Mouse (Mus musculus) heart, embryonic 14.5 days (tissue): Measurements from ENCODE around the gene Auh. TPM values are rescaled to one million over a fixed set of nuclear protein-coding genes. Genes with fewer than 3 reads are reported as not detected.

Source experiments
- ATAC-seq: fragments of 200-750 bp; cut with Nextera tagmentation; 2 replicates; pipeline ENCODE4 v1.8.0; 2017; ENCODE audit warnings: low read depth, moderate TSS enrichment; ENCODE audit not compliant: insufficient number of reproducible peaks, insufficient read depth, low FRiP score
- H3K27ac ChIP-seq, 2 experiments: fragments of 200-500 bp in 1 of 2; fragments of 300-500 bp in 1 of 2; sonication (generic) in 1 of 2; replicated peaks in 1 of 2; 2 replicates each; pipeline ENCODE4 v1.5.1; 2012 to 2014; ENCODE audit warnings: low read depth in 2 of 2, low read length in 2 of 2, control low read depth in 1 of 2, mild to moderate bottlenecking in 1 of 2, mixed read lengths in 1 of 2; ENCODE audit not compliant: control insufficient read depth in 1 of 2, insufficient read depth in 1 of 2
- H3K27me3 ChIP-seq: fragments of 300-500 bp; sonication (generic); 2 replicates; pipeline ENCODE4 v1.6.1; 2014; ENCODE audit warnings: mild to moderate bottlenecking, low read length, control low read depth; ENCODE audit not compliant: control insufficient read depth, insufficient read depth
- H3K36me3 ChIP-seq: fragments of 300-500 bp; sonication (generic); 2 replicates; pipeline ENCODE4 v1.6.1; 2014; ENCODE audit warnings: mild to moderate bottlenecking, control low read depth, low read length, mixed read lengths; ENCODE audit not compliant: control insufficient read depth, insufficient read depth
- H3K4me1 ChIP-seq, 2 experiments: fragments of 200-500 bp in 1 of 2; fragments of 300-500 bp in 1 of 2; sonication (generic) in 1 of 2; 2 replicates each; pipeline ENCODE4 v1.6.1; 2012 to 2014; ENCODE audit warnings: low read length in 2 of 2, control low read depth in 1 of 2, mixed read lengths in 1 of 2; ENCODE audit not compliant: control insufficient read depth in 2 of 2, insufficient read depth in 2 of 2
- H3K4me2 ChIP-seq: fragments of 300-500 bp; sonication (generic); 2 replicates; pipeline ENCODE4 v1.6.1; 2014; ENCODE audit warnings: mild to moderate bottlenecking, low read length
- H3K4me3 ChIP-seq, 2 experiments: fragments of 200-500 bp in 1 of 2; fragments of 300-500 bp in 1 of 2; sonication (generic) in 1 of 2; 2 replicates each; pipeline ENCODE4 v1.5.1; 2012 to 2014; ENCODE audit warnings: low read length in 2 of 2, mild to moderate bottlenecking in 2 of 2, control low read depth in 1 of 2, low read depth in 1 of 2, moderate library complexity in 1 of 2; ENCODE audit not compliant: control insufficient read depth in 1 of 2, insufficient read depth in 1 of 2
- H3K9ac ChIP-seq: fragments of 300-500 bp; sonication (generic); 2 replicates; pipeline ENCODE4 v1.6.1; 2014; ENCODE audit warnings: mild to moderate bottlenecking, low read length
- H3K9me3 ChIP-seq: fragments of 300-500 bp; sonication (generic); 2 replicates; pipeline ENCODE4 v1.6.1; 2016; ENCODE audit warnings: low read length, control low read depth; ENCODE audit not compliant: control insufficient read depth
- WGBS: fragments of 180-500 bp; shearing (Covaris S2); extraction: QIAGEN DNeasy Blood & Tissue Kit; methylation state at CpG from one replicate; pipeline ENCODE4 v1.1.7; 2014; 5-methylcytosine and 5-hydroxymethylcytosine counted together
- polyA plus RNA-seq: library from polyadenylated mRNA; unstranded; fragments of >200 nt; fragmentation: Nextera tagmentation; extraction: Ambion mirVana; gene quantifications from 2 replicates; pipeline ENCODE4 v1.2.1, GENCODE M21; 2014

Gene Auh
- polyA plus RNA-seq, 1 experiment from 2014 or later: 56.4 TPM

DNA sequence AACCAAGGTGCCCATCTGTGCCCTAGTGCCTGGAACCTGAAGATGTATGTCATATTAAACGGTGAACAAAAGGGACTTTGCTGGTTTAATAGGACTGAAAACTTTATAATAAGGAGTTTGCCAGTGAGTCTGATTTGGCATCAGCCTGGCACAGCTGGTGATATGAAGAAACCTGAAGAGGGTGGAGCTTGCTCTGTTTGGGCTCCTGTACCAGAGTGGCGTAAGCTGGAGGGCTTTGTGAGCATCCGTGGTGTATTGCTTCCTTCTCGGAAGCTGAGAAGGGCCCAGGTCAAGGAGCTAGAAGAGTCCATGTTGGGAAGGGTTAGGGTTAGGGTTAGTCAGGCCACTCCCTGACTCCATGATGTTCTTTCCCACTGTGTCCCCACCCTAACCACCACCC lies 135.2 kb downstream of the Auh start:
- no peak for ATAC-seq
- Histone ChIP-seq H3K9me3 (no peaks in the 10 kb centered on the region), H3K4me1 (no peaks in the 10 kb centered on the region), H3K27ac (no peak overlapping the region), H3K36me3 (no peaks in the 10 kb centered on the region), H3K9ac (no peak overlapping the region), H3K27me3 (no peaks in the 10 kb centered on the region), H3K4me2 (no peak overlapping the region), H3K4me3 (no peak overlapping the region)
- 90% methylated on average over 4 of the region's 4 CpGs for WGBS

DNA sequence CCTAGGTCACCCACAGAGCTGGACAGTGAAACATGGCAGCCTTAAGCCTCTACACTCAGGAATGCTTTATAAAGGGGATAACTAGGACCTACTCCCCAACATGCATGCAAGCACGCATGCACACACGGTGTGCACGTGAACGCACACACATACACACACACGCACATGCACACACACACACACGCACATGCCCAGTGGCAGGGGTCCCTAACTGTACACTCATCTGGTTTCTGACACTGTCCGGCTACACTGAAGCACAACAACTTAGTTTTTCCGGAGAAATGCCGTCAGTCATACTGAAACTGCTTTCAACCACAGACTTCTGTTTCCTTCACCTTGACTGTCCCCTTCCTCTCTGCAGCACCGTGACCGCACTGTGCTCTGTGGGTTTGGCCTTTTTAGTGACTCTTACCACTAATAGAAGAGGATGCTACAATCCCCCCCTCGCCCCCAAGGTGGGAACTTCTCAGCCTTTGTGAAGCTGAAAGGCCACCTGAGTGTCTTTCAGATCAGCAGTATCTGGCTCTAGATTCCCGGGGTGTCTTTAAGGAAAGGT lies 136.0 kb downstream of the Auh start:
- 89% methylated on average over 13 of the region's 13 CpGs for WGBS
- Histone ChIP-seq H3K4me2 (no peak overlapping the region), H3K9ac (no peak overlapping the region), H3K36me3 (no peaks in the 10 kb centered on the region), H3K4me3 (no peak overlapping the region), H3K27ac (no peak overlapping the region), H3K9me3 (no peaks in the 10 kb centered on the region), H3K4me1 (no peaks in the 10 kb centered on the region), H3K27me3 (no peaks in the 10 kb centered on the region)
- no peak for ATAC-seq

DNA sequence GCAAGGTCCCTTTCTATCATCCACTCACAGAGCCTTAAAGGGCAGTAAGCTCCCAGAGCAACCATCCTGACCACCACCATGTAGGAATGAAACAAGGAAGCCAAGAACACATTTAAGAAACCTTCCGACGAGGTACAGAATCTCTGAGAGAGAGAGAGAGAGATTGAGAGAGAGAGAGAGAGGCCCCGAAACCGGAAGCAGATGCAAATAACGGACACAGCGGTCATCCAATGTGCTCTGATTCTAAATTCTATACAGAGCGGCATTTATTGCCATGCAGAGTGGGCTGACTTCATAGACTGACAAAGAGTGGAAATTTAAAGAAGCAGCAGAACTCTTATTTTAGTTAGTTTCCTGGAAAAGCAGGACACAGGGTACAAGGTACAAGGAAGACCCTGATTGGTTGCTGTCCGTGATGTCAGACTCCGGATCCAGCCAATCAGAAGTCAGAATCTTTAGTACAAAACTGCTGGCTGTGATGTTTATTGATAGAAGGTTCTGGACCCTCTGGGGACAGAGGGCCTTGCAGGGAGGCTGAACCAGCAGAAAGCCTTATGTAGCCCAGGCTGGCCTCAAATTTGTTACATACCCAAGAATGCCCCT lies 137.1 kb downstream of the Auh start:
- Histone ChIP-seq H3K9ac (no peak overlapping the region), H3K4me2 (no peak overlapping the region), H3K9me3 (no peaks in the 10 kb centered on the region), H3K4me3 (no peak overlapping the region), H3K27ac (no peak overlapping the region), H3K4me1 (no peaks in the 10 kb centered on the region), H3K27me3 (no peaks in the 10 kb centered on the region), H3K36me3 (no peaks in the 10 kb centered on the region)
- no peak for ATAC-seq
- WGBS: 90% methylated on average over 9 of the region's 9 CpGs

DNA sequence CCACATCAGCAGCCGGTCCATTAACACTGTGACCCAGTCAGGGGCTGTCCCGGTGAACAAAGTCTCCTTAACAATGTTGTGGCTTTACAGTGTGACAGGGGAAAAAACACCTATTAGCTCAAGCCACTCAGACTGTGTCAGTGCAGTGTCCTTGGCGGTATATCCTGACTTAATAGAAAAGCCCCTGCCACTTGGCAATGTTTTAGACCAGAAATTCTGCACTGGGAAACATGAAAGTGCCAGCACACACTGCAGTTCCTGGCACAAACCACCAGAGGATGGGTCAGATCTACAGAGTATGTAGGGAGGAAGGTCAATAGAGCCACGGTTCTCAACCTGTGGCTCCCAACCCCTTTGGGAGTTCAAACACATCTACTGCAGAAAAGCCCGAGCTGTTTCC lies 138.6 kb downstream of the Auh start:
- 77% methylated on average over 5 of the region's 5 CpGs for WGBS
- Histone ChIP-seq H3K27me3 (no peaks in the 10 kb centered on the region), H3K4me1 (no peaks in the 10 kb centered on the region), H3K4me3 (no peak overlapping the region), H3K36me3 (no peaks in the 10 kb centered on the region), H3K9me3 (no peaks in the 10 kb centered on the region), H3K4me2 (no peak overlapping the region), H3K9ac (no peak overlapping the region), H3K27ac (no peak overlapping the region)
- ATAC-seq: no peak

Other genes starting within 250 kb of the Auh start
- 41.0 and 41.2 TPM in 2 replicates for gene Nfil3, start 51.4 kb upstream of the Auh start, polyA plus RNA-seq